18 mouse cellular contexts compared by ENCODE assay signal in genomic region chr7:40906484-40906883, GRCm38 (mm10). TPM values are rescaled to one million over a fixed set of nuclear protein-coding genes. Genes with fewer than 3 reads are reported as not detected.
A peak's percentile ranks its signal among the peaks of the same experiment; 100 is the strongest.
DNase-seq lines count a peak whose midpoint lies in the region; ATAC-seq lines count a peak whose summit lies in the region.
"Had no signal": no experiment of that assay in that cellular context is flagged by ENCODE, and none has a peak within 500 bp of the region (broad histone marks: within the 10 kb centered on the region; RNA-seq: fewer than 3 reads in every experiment).

No protein-coding gene starts in this region.

- no peak overlapping the region for H3K9ac ChIP-seq in forebrain, embryonic 13.5 days
- no peak overlapping the region for H3K9ac ChIP-seq in forebrain, embryonic 14.5 days (ENCODE audit: low read length)
- H3K9ac ChIP-seq: liver, embryonic 13.5 days; stomach, embryonic 15.5 days had no signal

- peaks cover 29% of the 10 kb centered on the region for H3K4me1 ChIP-seq in forebrain, embryonic 13.5 days
- H3K4me1 ChIP-seq in forebrain, embryonic 14.5 days (ENCODE audit: control insufficient read depth, insufficient read depth, low read length) = peaks cover 5% of the 10 kb centered on the region
- peaks cover 7% of the 10 kb centered on the region for H3K4me1 ChIP-seq in heart, embryonic 10.5 days
- H3K4me1 ChIP-seq: liver, embryonic 13.5 days; megakaryocyte, embryonic 14.5 days; stomach, embryonic 15.5 days had no signal

- peaks cover 18% of the 10 kb centered on the region for H3K27me3 ChIP-seq in forebrain, embryonic 13.5 days
- 0 out of 2 replicates have a peak, but pooled peaks cover 2% of the 10 kb centered on the region for H3K27me3 ChIP-seq in forebrain, embryonic 14.5 days (replicated peaks; ENCODE audit: control insufficient read depth, insufficient read depth, low read length)
- peaks cover 28% of the 10 kb centered on the region for H3K27me3 ChIP-seq in heart, embryonic 10.5 days (ENCODE audit: insufficient read depth, poor library complexity, severe bottlenecking)

- 0 out of 2 replicates have a peak, but pooled peaks have one; percentile 28 for ATAC-seq in forebrain, embryonic 13.5 days
- no peak; the same call in 1 of the 2 replicates for ATAC-seq in forebrain, embryonic 14.5 days

- H3K27ac ChIP-seq in forebrain, embryonic 13.5 days = no peak overlapping the region
- no peak overlapping the region for H3K27ac ChIP-seq in forebrain, embryonic 14.5 days (ENCODE audit: low read depth, low read length)
- H3K27ac ChIP-seq in heart, embryonic 10.5 days = no peak overlapping the region
- H3K27ac ChIP-seq: heart, adult 2 months; hindbrain, embryonic 10.5 days; kidney, postnatal 0 days; liver, embryonic 13.5 days; stomach, embryonic 15.5 days had no signal

- no peak overlapping the region for H3K4me2 ChIP-seq in forebrain, embryonic 13.5 days
- no peak overlapping the region for H3K4me2 ChIP-seq in forebrain, embryonic 14.5 days (ENCODE audit: low read length)
- H3K4me2 ChIP-seq: liver, embryonic 13.5 days; stomach, embryonic 15.5 days had no signal

- H3K36me3 ChIP-seq in forebrain, embryonic 13.5 days (ENCODE audit: poor library complexity, severe bottlenecking) = peaks cover 13% of the 10 kb centered on the region
- no peaks in the 10 kb centered on the region for H3K36me3 ChIP-seq in forebrain, embryonic 14.5 days (ENCODE audit: control insufficient read depth, insufficient read depth, low read length)
- H3K36me3 ChIP-seq in heart, embryonic 10.5 days = no peaks in the 10 kb centered on the region
- H3K36me3 ChIP-seq: liver, embryonic 13.5 days; stomach, embryonic 15.5 days had no signal

- no peak overlapping the region for H3K4me3 ChIP-seq in forebrain, embryonic 13.5 days
- H3K4me3 ChIP-seq in forebrain, embryonic 14.5 days (ENCODE audit: low read depth, low read length) = no peak overlapping the region
- no peak overlapping the region for H3K4me3 ChIP-seq in heart, embryonic 10.5 days
- H3K4me3 ChIP-seq: heart, adult 2 months; hindbrain, embryonic 10.5 days; liver, embryonic 13.5 days; megakaryocyte, embryonic 14.5 days; stomach, embryonic 15.5 days had no signal

- 55% methylated on average over 1 of the region's 1 CpGs for WGBS in forebrain, embryonic 13.5 days
- WGBS in forebrain, embryonic 14.5 days = 34% methylated on average over 1 of the region's 1 CpGs
- 72% methylated on average over 1 of the region's 1 CpGs for WGBS in heart, embryonic 10.5 days

- H3K9me3 ChIP-seq in forebrain, embryonic 13.5 days (replicated peaks) = no peaks in the 10 kb centered on the region
- no peaks in the 10 kb centered on the region for H3K9me3 ChIP-seq in forebrain, embryonic 14.5 days (replicated peaks; ENCODE audit: control insufficient read depth, low read length)
- no peaks in the 10 kb centered on the region for H3K9me3 ChIP-seq in heart, embryonic 10.5 days
- H3K9me3 ChIP-seq: hindbrain, embryonic 10.5 days; liver, embryonic 13.5 days; stomach, embryonic 15.5 days had no signal

- intact Hi-C loops in gastrocnemius, postnatal 14 days (cut with DNase I; ENCODE audit: low total_unique reads) = no loop called here

- DNase-seq in forebrain, embryonic 14.5 days (ENCODE audit: low spot score) = no peak
- DNase-seq in heart, adult 9 months (ENCODE audit: low spot score in 2 of 2) = peak; percentile 33 to 44
- no peak for DNase-seq in heart, embryonic 10.5 days (ENCODE audit: low spot score)
- DNase-seq in Muller cell, postnatal 12 days (ENCODE audit: inconsistent ontology term) = peak; percentile 59
- DNase-seq in gastrocnemius, postnatal 14 days = peak; percentile 15
- DNase-seq in adipocyte (ENCODE audit: low spot score) = no peak
- no peak for DNase-seq in thymus, postnatal 4 days
- DNase-seq: cerebellum, adult 11-12 months; liver, embryonic 13.5 days; right cerebral cortex, adult 18-20 months; spleen, adult 18-20 months had no signal

RNA-seq across cellular contexts. Expression of gene Vstm2b, which starts 8.4 kb away (rescaled TPM):
- polyA plus RNA-seq in forebrain, embryonic 13.5 days (2015; fragmentation: Nextera tagmentation; extraction: Ambion mirVana) = 9.6 and 10.7 TPM in 2 replicates
- 15.3 and 19.2 TPM in 2 replicates for polyA plus RNA-seq in forebrain, embryonic 14.5 days (2014; fragmentation: Nextera tagmentation; extraction: Ambion mirVana)
- 0.84 and 1.9 TPM in 2 replicates for polyA plus RNA-seq in heart, embryonic 10.5 days (2016; fragmentation: Nextera tagmentation; extraction: Ambion mirVana)
- total RNA-seq in gastrocnemius, postnatal 14 days (2021) = under 1 TPM; 0.11 to 0.27 TPM
- polyA plus RNA-seq: C2C12; liver, embryonic 13.5 days had no signal

Comparison
In these comparisons a context has a peak if more than half of its experiments do, and no peak if none do; other contexts are left out.
1. DNase-seq: peak in heart, adult 9 months (2 of 2), Muller cell, postnatal 12 days (single experiment) and gastrocnemius, postnatal 14 days (single experiment); none in forebrain, embryonic 14.5 days (single experiment), heart, embryonic 10.5 days (single experiment), adipocyte (single experiment) and thymus, postnatal 4 days (single experiment).